Mouse (Mus musculus): ENCODE measurements around the gene Tap1.
A peak's percentile ranks its signal among the peaks of the same experiment; 100 is the strongest.

Gene Tap1

GRCm38 (mm10) chr17:34179913-34180859, 7.2 kb upstream of the Tap1 start:
- no peak for DNase-seq (ENCODE audit: low spot score)

GRCm38 (mm10) chr17:34183564-34184219, 3.7 kb upstream of the Tap1 start:
- DNase-seq (ENCODE audit: low spot score): no peak

- DNase-seq (ENCODE audit: low spot score): no peak
These were observed 1.8 kb upstream of the Tap1 start for GRCm38 (mm10) chr17:34185526-34185925.

DNA sequence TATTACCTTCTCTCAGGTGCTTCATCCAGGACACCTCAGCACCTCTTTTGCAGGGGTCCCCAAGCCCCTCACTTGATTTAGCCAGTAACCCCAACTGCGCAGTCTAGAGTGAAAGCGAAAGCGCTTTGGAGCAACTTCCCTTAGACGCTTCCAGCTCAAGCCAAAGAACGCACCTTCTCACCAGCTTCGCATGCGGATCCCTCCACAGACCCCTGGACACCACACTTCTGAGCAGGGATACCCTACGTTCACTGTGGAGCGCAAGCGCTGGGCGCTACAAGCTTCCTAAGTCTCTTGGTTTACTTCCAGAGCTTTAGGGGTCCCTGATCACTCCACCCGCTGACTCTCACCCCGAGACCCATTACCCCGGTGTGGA, 480 bp upstream of the Tap1 start:
- no peak for DNase-seq (ENCODE audit: low spot score)

- DNase-seq (ENCODE audit: low spot score): no peak
These were observed 657 bp downstream of the Tap1 start for GRCm38 (mm10) chr17:34188010-34188409.

GRCm38 (mm10) chr17:34188986-34189385, 1.6 kb downstream of the Tap1 start:
- DNase-seq (ENCODE audit: low spot score): no peak

DNA sequence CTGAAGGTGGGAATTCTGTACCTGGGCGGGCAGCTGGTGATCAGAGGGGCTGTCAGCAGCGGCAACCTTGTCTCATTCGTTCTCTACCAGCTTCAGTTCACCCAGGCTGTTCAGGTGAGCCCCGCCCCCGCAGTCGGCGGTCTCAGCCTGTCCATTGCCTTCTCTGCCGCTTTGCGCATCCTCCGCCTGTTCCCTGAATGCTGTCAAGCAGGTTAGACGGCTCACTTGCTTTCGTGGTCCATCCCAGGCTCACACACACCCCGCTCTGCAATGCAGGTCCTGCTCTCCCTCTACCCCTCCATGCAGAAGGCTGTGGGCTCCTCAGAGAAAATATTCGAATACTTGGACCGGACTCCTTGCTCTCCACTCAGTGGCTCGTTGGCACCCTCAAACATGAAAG, 5.5 kb downstream of the Tap1 start:
- no peak for DNase-seq (ENCODE audit: low spot score)

GRCm38 (mm10) chr17:34193468-34193867, 6.1 kb downstream of the Tap1 start:
- no peak for DNase-seq (ENCODE audit: low spot score)

DNA sequence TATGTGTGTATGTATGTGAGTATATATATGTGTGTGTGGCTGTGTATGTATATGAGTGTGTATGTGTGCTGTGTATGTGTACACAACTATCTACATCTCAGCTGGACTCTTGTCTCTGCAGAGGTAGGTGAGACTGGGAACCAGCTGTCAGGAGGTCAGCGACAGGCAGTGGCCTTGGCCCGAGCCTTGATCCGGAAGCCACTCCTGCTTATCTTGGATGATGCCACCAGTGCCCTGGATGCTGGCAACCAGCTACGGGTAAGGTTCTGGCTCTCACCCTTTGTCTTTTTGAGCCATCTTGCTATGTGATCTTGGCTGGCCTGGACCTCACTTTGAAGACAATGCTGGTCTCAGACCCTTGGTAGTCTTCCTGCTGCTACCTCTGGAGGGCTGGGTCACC, 7.4 kb downstream of the Tap1 start:
- DNase-seq (ENCODE audit: low spot score): no peak

- no peak for DNase-seq (ENCODE audit: low spot score)
These were observed 9.1 kb downstream of the Tap1 start for GRCm38 (mm10) chr17:34196491-34196890.

DNA sequence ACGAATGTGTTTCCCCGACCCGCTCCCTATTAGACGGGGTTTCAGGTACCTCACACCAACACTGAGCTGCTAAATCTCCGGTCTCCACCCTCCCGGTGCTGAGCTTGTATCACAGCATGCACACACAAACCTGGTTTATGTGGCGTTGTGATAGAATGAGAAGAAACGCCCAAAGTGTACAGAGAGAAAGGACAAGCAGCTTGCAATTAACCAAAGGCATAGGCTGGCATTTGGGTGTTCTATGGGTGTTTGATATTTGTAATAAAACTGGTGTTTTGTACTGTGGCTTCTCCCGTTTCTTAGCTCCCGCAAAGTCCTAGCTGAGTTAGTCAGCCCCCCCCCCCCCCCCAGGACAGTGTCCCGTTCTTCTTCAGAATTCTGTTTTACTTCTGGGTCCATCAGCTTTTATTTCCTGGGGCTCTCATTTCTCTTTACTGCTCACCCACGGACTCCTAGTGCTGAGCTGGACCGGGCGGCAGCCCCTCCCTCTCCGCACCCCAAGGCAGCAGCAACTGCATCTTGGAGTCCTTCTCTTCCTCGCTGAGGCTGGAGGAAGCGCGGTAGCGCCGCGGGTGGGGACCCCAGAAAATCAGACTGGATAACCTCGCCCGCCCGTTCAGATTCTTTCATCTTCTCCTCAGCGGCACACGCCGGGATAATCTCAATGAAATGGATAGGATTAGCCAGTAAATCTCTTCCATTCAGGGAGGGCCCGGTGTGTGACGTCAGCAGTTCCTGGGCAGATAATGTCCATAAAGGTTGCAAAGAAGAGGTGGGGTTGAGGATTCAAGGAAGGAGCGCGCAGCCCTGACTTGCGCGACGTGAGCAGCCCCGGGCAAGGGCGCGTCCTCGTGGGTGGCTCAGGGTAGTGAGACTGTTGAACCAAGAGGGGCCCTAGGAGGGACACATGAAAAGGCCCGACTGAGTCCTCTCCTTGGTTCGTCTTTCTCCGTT, 9.9 kb downstream of the Tap1 start, which contains the start of gene Psmb8:
Psmb8 (plus strand) TSS at position 781 of the 954 bp plus-strand sequence.
- DNase-seq (ENCODE audit: low spot score): peak; percentile 91

DNA sequence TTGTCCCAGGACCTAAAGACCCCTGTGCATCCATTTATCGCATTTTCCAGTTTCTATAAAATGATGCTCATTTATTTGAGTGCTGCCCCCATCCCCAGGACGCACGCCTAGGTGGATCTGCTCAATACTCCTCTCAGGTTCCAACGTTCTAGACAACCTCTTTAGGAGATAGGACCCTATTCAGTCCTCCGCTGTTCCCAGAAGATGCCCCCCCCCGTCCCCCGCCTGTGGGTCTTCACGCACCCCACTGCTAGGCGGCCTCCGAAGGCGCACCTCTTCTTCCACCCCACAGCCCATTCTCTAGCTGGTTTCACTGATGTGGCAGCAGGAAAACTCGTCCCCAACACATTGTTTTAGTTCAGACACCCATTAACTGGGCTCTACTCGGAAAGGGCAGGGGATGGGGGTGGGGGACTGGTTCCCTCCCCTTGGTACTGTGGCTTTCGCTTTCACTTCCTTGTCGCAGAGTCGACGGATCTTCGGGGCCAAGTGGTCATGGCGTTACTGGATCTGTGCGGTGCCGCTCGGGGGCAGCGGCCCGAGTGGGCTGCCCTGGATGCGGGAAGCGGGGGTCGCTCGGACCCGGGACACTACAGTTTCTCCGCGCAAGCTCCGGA, 10.7 kb downstream of the Tap1 start:
- DNase-seq (ENCODE audit: low spot score): no peak

DNA sequence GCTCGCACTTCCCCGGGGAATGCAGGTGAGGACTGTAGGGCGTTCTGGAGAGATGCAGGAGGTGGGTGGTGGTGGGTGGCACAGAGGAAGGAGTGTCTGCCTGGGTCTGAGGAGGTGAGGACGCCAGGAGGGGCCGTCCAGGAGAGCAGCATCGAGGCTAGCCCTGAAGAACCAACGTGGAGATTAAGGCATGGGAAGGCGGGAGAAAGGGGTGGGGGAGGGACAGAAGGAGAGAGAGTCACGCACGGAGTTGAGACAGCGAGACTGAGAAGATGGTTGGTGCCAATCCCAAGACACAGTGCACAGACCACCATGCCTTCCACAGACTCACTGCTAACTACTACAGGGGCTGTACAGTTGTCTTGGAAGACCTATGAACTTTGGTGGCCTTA, 11.2 kb downstream of the Tap1 start:
- DNase-seq (ENCODE audit: low spot score): no peak

DNA sequence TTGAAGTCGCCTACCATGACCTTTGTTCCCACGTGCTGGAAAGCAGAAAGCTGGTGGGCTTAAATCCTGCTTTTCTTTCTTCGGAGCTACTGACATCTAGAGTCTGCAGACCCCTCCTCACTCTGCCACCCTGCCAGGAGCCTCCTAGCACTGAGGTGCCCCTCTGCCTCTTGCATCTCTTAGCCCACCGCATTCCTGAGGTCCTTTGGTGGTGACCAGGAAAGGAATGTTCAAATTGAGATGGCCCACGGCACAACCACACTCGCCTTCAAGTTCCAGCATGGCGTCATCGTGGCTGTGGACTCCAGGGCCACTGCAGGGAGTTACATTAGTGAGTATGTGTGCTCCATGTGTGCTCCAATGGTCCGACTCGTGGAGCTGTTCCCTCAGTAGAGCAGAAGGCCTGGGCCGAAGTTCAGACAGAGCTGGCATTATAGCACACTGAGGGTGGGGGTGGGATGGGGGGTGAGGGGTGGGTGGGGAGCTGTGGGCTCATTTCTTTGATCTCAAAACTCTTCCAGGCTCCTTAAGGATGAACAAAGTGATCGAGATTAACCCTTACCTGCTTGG, 11.8 kb downstream of the Tap1 start:
- DNase-seq (ENCODE audit: low spot score): no peak

DNA sequence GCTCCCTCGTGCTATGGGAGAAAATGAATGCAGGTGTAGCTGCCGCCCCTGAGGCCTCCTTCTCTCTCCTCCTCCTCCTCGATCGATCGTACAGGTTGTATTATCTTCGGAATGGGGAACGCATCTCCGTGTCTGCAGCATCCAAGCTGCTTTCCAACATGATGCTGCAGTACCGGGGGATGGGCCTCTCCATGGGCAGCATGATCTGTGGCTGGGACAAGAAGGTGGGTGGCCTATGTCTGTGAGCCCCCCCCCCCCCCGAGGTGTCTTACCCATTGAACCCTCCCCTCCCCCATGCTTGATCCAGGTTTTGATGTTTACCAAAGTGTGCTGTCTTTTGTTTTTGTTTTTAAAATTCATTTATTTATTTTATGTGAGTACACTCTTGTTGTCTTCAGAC, 12.7 kb downstream of the Tap1 start:
- no peak for DNase-seq (ENCODE audit: low spot score)

DNA sequence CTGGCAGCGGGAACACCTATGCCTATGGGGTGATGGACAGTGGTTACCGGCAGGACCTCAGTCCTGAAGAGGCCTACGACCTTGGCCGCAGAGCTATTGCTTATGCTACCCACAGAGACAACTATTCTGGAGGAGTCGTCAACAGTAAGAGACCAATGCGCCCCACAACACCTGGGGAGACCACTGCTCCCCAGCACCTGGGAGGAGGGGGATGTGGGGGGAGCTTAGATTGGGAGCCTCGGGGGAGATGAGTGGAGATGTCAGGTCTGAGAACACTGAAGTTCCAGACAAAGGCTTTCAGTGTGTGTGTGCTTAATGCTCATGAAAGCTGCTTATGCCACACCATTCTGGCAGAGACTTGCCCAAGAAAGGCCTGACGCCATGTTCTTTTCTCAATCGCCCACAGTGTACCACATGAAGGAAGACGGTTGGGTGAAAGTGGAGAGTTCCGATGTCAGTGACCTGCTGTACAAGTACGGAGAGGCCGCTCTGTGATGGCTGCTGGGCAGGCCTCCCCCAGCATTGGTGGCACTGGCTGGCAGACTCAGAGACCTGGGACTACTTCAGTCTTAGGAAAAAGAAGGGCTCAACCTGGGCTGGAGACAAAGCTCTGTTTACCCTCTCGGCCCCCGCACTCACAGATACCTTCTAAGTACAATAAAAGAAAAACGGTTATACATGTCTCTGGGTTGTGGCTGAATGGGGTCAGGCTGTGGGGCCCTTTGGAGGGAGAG, 13.6 kb downstream of the Tap1 start:
- no peak for DNase-seq (ENCODE audit: low spot score)

- DNase-seq (ENCODE audit: low spot score): no peak
These were observed 14.2 kb downstream of the Tap1 start for GRCm38 (mm10) chr17:34201506-34202055.

- no peak for DNase-seq (ENCODE audit: low spot score)
These were observed 15.5 kb downstream of the Tap1 start for GRCm38 (mm10) chr17:34202760-34203442.

DNA sequence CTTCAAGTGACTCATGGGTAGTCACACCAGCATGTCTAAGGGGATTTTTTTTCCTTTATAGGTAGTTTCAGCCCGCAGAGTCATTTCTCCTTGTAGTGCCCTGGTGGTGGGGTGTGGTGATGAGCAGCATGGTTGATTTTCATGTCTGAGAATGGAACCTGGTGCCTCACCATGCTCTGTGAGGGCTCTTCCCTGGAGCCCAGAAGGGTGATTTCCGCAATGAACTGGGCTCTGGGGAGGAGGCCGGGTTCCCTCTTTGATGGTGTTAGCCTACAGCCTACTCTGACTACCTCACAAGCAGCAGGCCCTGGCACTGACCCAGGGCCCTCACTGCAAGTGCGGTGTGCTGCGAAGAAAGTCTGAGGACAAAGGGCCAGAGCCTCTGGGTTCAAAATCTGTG, 16.1 kb downstream of the Tap1 start, which contains the start of gene Tap2:
Tap2 (plus strand) TSS at position 84 of the 400 bp plus-strand sequence.
- no peak for DNase-seq (ENCODE audit: low spot score)
